ENCODE assay signal across 10 mouse cellular contexts in genomic region chr16:78258989-78259388, GRCm38 (mm10). TPM values are rescaled to one million over a fixed set of nuclear protein-coding genes. Genes with fewer than 3 reads are reported as not detected.
A peak's percentile ranks its signal among the peaks of the same experiment; 100 is the strongest.
DNase-seq lines count a peak whose midpoint lies in the region; ATAC-seq and TF ChIP-seq lines count a peak whose summit lies in the region.
"Had no signal": no experiment of that assay in that cellular context is flagged by ENCODE, and none has a peak within 500 bp of the region (broad histone marks: within the 10 kb centered on the region; RNA-seq: fewer than 3 reads in every experiment).

No protein-coding gene starts in this region.

- no peaks in the 10 kb centered on the region for H3K9me3 ChIP-seq in heart, embryonic 15.5 days (replicated peaks)
- no peaks in the 10 kb centered on the region for H3K9me3 ChIP-seq in lung, embryonic 14.5 days (ENCODE audit: low read depth, low read length)
- H3K9me3 ChIP-seq: embryonic facial prominence, embryonic 12.5 days had no signal

- peak overlapping the region; percentile 86 for H3K27ac ChIP-seq in heart, embryonic 15.5 days
- peak overlapping the region; percentile 33; the same call in 1 of the 2 replicates for H3K27ac ChIP-seq in lung, embryonic 14.5 days (ENCODE audit: low read depth)
- H3K27ac ChIP-seq: embryonic facial prominence, embryonic 12.5 days had no signal

- no peak overlapping the region for H3K4me3 ChIP-seq in heart, embryonic 15.5 days
- no peak overlapping the region for H3K4me3 ChIP-seq in lung, embryonic 14.5 days (ENCODE audit: low read depth, low read length)
- H3K4me3 ChIP-seq: embryonic facial prominence, embryonic 12.5 days had no signal

- H3K27me3 ChIP-seq in heart, embryonic 15.5 days, result no peaks in the 10 kb centered on the region
- H3K27me3 ChIP-seq in lung, embryonic 14.5 days (ENCODE audit: insufficient read depth, low read length), result no peaks in the 10 kb centered on the region
- H3K27me3 ChIP-seq: embryonic facial prominence, embryonic 12.5 days had no signal

- no peak for TF ChIP-seq CTCF in lung, embryonic 14.5 days (IDR thresholded peaks at IDR 0.05; ENCODE audit: low read depth)

- H3K36me3 ChIP-seq in heart, embryonic 15.5 days, result no peaks in the 10 kb centered on the region
- no peaks in the 10 kb centered on the region for H3K36me3 ChIP-seq in lung, embryonic 14.5 days (ENCODE audit: insufficient read depth)
- H3K36me3 ChIP-seq: embryonic facial prominence, embryonic 12.5 days had no signal

- peak overlapping the region; percentile 37; the same call in 1 of the 2 replicates for H3K4me2 ChIP-seq in heart, embryonic 15.5 days
- no peak overlapping the region for H3K4me2 ChIP-seq in lung, embryonic 14.5 days
- H3K4me2 ChIP-seq: embryonic facial prominence, embryonic 12.5 days had no signal

- peak; percentile 77 for ATAC-seq in heart, embryonic 15.5 days (replicated peaks; ENCODE audit: insufficient number of reproducible peaks, insufficient read depth, low FRiP score, low read depth)
- ATAC-seq in lung, embryonic 14.5 days (ENCODE audit: insufficient read depth), result peak; percentile 82; the same call in 1 of the 2 replicates
- no peak for ATAC-seq in erythroid progenitor cell, adult 5-6 weeks (replicated peaks; ENCODE audit: low FRiP score, poor library complexity, severe bottlenecking)
- ATAC-seq: inflammation-experienced regulatory T-cells, adult 6 months had no signal

- DNase-seq in adipocyte (ENCODE audit: low spot score) (peak; percentile 27), MN1 (ENCODE audit: low spot score) (no peak)
- peak; percentile 30 to 45 for DNase-seq in frontal cortex, postnatal 10 days (ENCODE audit: low spot score in 2 of 2)
- DNase-seq in lung, embryonic 14.5 days, result peak; percentile 86
- no peak for DNase-seq in adrenal gland, postnatal 36 days
- DNase-seq: thymus, postnatal 4 days had no signal

- no peak overlapping the region for H3K9ac ChIP-seq in heart, embryonic 15.5 days
- H3K9ac ChIP-seq in lung, embryonic 14.5 days, result no peak overlapping the region
- H3K9ac ChIP-seq: embryonic facial prominence, embryonic 12.5 days had no signal

- peaks cover 15% of the 10 kb centered on the region for H3K4me1 ChIP-seq in heart, embryonic 15.5 days (replicated peaks)
- no peaks in the 10 kb centered on the region for H3K4me1 ChIP-seq in lung, embryonic 14.5 days (ENCODE audit: insufficient read depth)
- H3K4me1 ChIP-seq: embryonic facial prominence, embryonic 12.5 days had no signal

- WGBS in heart, embryonic 15.5 days, result 18% methylated on average over 4 of the region's 4 CpGs
- 43% methylated on average over 4 of the region's 4 CpGs for WGBS in lung, embryonic 14.5 days

RNA-seq across cellular contexts. Expression of gene Cxadr, which starts 42.3 kb away (rescaled TPM):
- 26.9 and 29.9 TPM in 2 replicates for polyA plus RNA-seq in heart, embryonic 15.5 days (2015; fragmentation: Nextera tagmentation; extraction: Ambion mirVana)
- polyA plus RNA-seq in lung, embryonic 14.5 days (2014; fragmentation: Nextera tagmentation; extraction: Ambion mirVana), result 20.2 and 22.6 TPM in 2 replicates
- 10 to 100 TPM in 1 of 2 experiments, 1 to 10 TPM in 1; 6.7 to 32.1 TPM for total RNA-seq in adrenal gland, postnatal 36 days (2021)
- total RNA-seq in erythroid progenitor cell, adult 5-6 weeks (2015; ENCODE audit: low replicate concordance), result 0.84 TPM in 1 of 2 replicates, not detected in the other
- total RNA-seq in erythroid progenitor cell, adult 5-6 weeks (2017; ENCODE audit: low replicate concordance), result 0.13 TPM in 1 of 2 replicates, not detected in the other

Comparison
In these comparisons a context has a peak if more than half of its experiments do, and no peak if none do; other contexts are left out.
1. DNase-seq: peak in adipocyte (single experiment), frontal cortex, postnatal 10 days (2 of 2) and lung, embryonic 14.5 days (single experiment); none in MN1 (single experiment) and adrenal gland, postnatal 36 days (0 of 2).
2. RNA of gene Cxadr, which starts 42.3 kb away (total RNA-seq): 6.7 to 32.1 TPM in adrenal gland, postnatal 36 days; 0.13 to 0.84 TPM in erythroid progenitor cell, adult 5-6 weeks; every median in the first group is over 4 times any median in the second.